Mouse (Mus musculus): ENCODE measurements around the gene Clca3a1. TPM values are rescaled to one million over a fixed set of nuclear protein-coding genes. Genes with fewer than 3 reads are reported as not detected.

Gene Clca3a1
- polyA plus RNA-seq, 1 experiment: 1.0 TPM

DNA sequence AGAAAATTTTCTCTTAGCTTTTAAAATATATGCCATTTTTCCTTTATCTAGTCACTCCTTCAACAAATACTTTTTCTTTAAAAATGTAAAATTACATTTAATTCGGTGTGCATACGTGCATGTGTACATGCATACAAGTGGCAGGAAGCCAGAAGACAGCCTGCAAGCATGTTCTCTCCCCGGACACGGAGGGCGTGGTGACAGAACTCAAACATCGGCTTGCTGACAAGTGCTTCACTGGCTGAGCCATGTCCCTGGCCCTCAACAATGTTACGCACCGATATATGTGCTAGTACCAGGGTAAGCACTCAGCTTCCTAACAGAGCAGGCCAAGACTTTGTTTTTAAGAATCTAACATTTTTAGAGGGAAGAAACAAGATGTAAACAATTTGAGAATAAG, 46.2 kb downstream of the Clca3a1 start:
- 86% methylated on average over 8 of the region's 8 CpGs for WGBS
- no peaks in the 10 kb centered on the region for H3K27me3 ChIP-seq (ENCODE audit: control insufficient read depth, insufficient read depth, low read length)
- H3K36me3 ChIP-seq (ENCODE audit: control insufficient read depth, insufficient read depth, low read length): peaks cover 24% of the 10 kb centered on the region
- DNase-seq: no peak
- peaks cover 15% of the 10 kb centered on the region for H3K4me1 ChIP-seq (replicated peaks; ENCODE audit: control insufficient read depth, insufficient read depth, low read length)
- H3K27ac ChIP-seq (ENCODE audit: control insufficient read depth, insufficient read depth, low read length): no peak overlapping the region
- H3K4me3 ChIP-seq (ENCODE audit: control insufficient read depth, insufficient read depth, low read length): no peak overlapping the region
- no peak for TF ChIP-seq CTCF (IDR thresholded peaks at IDR 0.05; ENCODE audit: borderline replicate concordance, control insufficient read depth, extremely low read depth, insufficient read depth, low read length, poor library complexity)
- TF ChIP-seq POLR2A (IDR thresholded peaks at IDR 0.05; ENCODE audit: control insufficient read depth, extremely low read depth, insufficient read depth, low read length, poor library complexity): no peak

DNA sequence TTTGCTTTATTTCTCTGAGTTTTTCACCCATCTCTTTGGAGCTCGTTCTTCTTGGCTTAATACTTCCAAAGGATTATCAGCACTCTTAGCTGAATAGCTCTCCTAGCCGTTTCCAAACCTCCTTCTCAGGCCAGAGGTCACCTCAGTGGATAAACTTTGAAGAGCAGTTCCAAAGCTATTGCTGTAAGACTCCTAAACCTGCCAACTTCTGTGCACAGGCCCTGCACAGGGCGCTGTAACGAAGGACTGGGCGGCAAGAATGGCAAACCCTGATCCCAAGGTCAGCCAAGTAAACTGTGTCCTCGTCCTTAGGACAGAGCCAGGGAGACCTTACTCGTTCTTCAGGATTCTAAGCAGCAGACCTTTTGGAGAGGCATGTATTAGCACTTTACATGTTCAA, 46.7 kb downstream of the Clca3a1 start:
- 95% methylated on average over 7 of the region's 7 CpGs for WGBS
- no peak for TF ChIP-seq POLR2A (IDR thresholded peaks at IDR 0.05; ENCODE audit: control insufficient read depth, extremely low read depth, insufficient read depth, low read length, poor library complexity)
- TF ChIP-seq CTCF (IDR thresholded peaks at IDR 0.05; ENCODE audit: borderline replicate concordance, control insufficient read depth, extremely low read depth, insufficient read depth, low read length, poor library complexity): no peak
- Histone ChIP-seq H3K4me1 (replicated peaks; ENCODE audit: control insufficient read depth, insufficient read depth, low read length) (peaks cover 15% of the 10 kb centered on the region), H3K36me3 (ENCODE audit: control insufficient read depth, insufficient read depth, low read length) (peaks cover 27% of the 10 kb centered on the region), H3K4me3 (ENCODE audit: control insufficient read depth, insufficient read depth, low read length) (no peak overlapping the region), H3K27me3 (ENCODE audit: control insufficient read depth, insufficient read depth, low read length) (no peaks in the 10 kb centered on the region), H3K27ac (ENCODE audit: control insufficient read depth, insufficient read depth, low read length) (no peak overlapping the region)
- DNase-seq: no peak

- H3K4me1 ChIP-seq (replicated peaks; ENCODE audit: control insufficient read depth, insufficient read depth, low read length): peaks cover 11% of the 10 kb centered on the region
- H3K4me3 ChIP-seq (ENCODE audit: control insufficient read depth, insufficient read depth, low read length): no peak overlapping the region
- H3K36me3 ChIP-seq (ENCODE audit: control insufficient read depth, insufficient read depth, low read length): peaks cover 48% of the 10 kb centered on the region
- 86% methylated on average over 6 of the region's 6 CpGs for WGBS
- H3K27me3 ChIP-seq (ENCODE audit: control insufficient read depth, insufficient read depth, low read length): no peaks in the 10 kb centered on the region
- no peak overlapping the region for H3K27ac ChIP-seq (ENCODE audit: control insufficient read depth, insufficient read depth, low read length)
- TF ChIP-seq POLR2A (IDR thresholded peaks at IDR 0.05; ENCODE audit: control insufficient read depth, extremely low read depth, insufficient read depth, low read length, poor library complexity) (no peak), CTCF (IDR thresholded peaks at IDR 0.05; ENCODE audit: borderline replicate concordance, control insufficient read depth, extremely low read depth, insufficient read depth, low read length, poor library complexity) (no peak)
- no peak for DNase-seq
Observed at GRCm38 (mm10) chr3:144711607-144712206, 49.1 kb downstream of the Clca3a1 start.

- no peak for DNase-seq
- 95% methylated on average over 5 of the region's 5 CpGs for WGBS
- no peaks in the 10 kb centered on the region for H3K4me1 ChIP-seq (replicated peaks; ENCODE audit: control insufficient read depth, insufficient read depth, low read length)
- H3K4me3 ChIP-seq (ENCODE audit: control insufficient read depth, insufficient read depth, low read length): no peak overlapping the region
- no peak overlapping the region for H3K27ac ChIP-seq (ENCODE audit: control insufficient read depth, insufficient read depth, low read length)
- H3K27me3 ChIP-seq (ENCODE audit: control insufficient read depth, insufficient read depth, low read length): no peaks in the 10 kb centered on the region
- no peak for TF ChIP-seq POLR2A (IDR thresholded peaks at IDR 0.05; ENCODE audit: control insufficient read depth, extremely low read depth, insufficient read depth, low read length, poor library complexity)
- TF ChIP-seq CTCF (IDR thresholded peaks at IDR 0.05; ENCODE audit: borderline replicate concordance, control insufficient read depth, extremely low read depth, insufficient read depth, low read length, poor library complexity): no peak
- H3K36me3 ChIP-seq (ENCODE audit: control insufficient read depth, insufficient read depth, low read length): peaks cover 67% of the 10 kb centered on the region
Observed at GRCm38 (mm10) chr3:144708612-144709011, 52.2 kb downstream of the Clca3a1 start.

GRCm38 (mm10) chr3:144703959-144704358, 56.8 kb downstream of the Clca3a1 start:
- peaks cover 67% of the 10 kb centered on the region for H3K36me3 ChIP-seq (ENCODE audit: control insufficient read depth, insufficient read depth, low read length)
- no peaks in the 10 kb centered on the region for H3K4me1 ChIP-seq (replicated peaks; ENCODE audit: control insufficient read depth, insufficient read depth, low read length)
- TF ChIP-seq CTCF (IDR thresholded peaks at IDR 0.05; ENCODE audit: borderline replicate concordance, control insufficient read depth, extremely low read depth, insufficient read depth, low read length, poor library complexity): no peak
- no peak for TF ChIP-seq POLR2A (IDR thresholded peaks at IDR 0.05; ENCODE audit: control insufficient read depth, extremely low read depth, insufficient read depth, low read length, poor library complexity)
- no peak overlapping the region for H3K27ac ChIP-seq (ENCODE audit: control insufficient read depth, insufficient read depth, low read length)
- no peak for DNase-seq
- 45% methylated on average over 6 of the region's 6 CpGs for WGBS
- no peaks in the 10 kb centered on the region for H3K27me3 ChIP-seq (ENCODE audit: control insufficient read depth, insufficient read depth, low read length)
- H3K4me3 ChIP-seq (ENCODE audit: control insufficient read depth, insufficient read depth, low read length): no peak overlapping the region

DNA sequence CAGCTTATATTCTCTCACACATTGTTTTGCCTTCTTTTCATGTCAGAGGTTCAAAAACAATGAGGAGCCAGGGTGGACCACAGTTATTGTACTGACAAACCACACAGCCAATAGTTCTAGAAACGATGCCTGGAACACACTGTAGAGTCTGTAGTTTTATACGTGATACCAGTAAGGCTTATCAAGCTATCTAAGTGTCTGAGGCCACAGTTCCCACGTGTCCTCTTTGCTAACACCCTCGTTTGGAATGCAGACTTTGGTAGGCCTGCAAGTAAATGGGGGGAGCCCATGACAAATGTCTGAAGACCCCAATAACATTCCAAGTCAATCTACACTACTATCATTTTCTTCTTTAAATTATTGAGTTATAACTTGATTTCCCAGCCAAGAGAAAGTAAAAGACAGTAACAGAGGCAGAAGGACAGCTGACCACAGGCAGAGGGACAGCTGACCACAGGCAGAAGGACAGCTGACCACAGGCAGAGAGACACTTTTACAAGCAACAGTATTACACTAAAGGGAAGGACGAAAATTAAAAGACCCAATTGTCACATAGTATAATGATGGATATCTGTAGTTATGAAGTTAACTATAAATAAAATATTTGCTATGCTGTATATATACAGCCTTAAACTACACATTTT, 61.9 kb downstream of the Clca3a1 start:
- no peak overlapping the region for H3K27ac ChIP-seq (ENCODE audit: control insufficient read depth, insufficient read depth, low read length)
- no peaks in the 10 kb centered on the region for H3K4me1 ChIP-seq (replicated peaks; ENCODE audit: control insufficient read depth, insufficient read depth, low read length)
- no peak for TF ChIP-seq CTCF (IDR thresholded peaks at IDR 0.05; ENCODE audit: borderline replicate concordance, control insufficient read depth, extremely low read depth, insufficient read depth, low read length, poor library complexity)
- TF ChIP-seq POLR2A (IDR thresholded peaks at IDR 0.05; ENCODE audit: control insufficient read depth, extremely low read depth, insufficient read depth, low read length, poor library complexity): no peak
- no peaks in the 10 kb centered on the region for H3K27me3 ChIP-seq (ENCODE audit: control insufficient read depth, insufficient read depth, low read length)
- peaks cover 64% of the 10 kb centered on the region for H3K36me3 ChIP-seq (ENCODE audit: control insufficient read depth, insufficient read depth, low read length)
- 68% methylated on average over 5 of the region's 5 CpGs for WGBS
- H3K4me3 ChIP-seq (ENCODE audit: control insufficient read depth, insufficient read depth, low read length): no peak overlapping the region
- DNase-seq: no peak

Measured in thymus, adult 2 months (tissue).